Mouse (Mus musculus): ENCODE data around the gene Hmgb1. TPM values are rescaled to one million over a fixed set of nuclear protein-coding genes. Genes with fewer than 3 reads are reported as not detected.

Gene Hmgb1
- polyA plus RNA-seq, 1 experiment = 107 TPM

- Histone ChIP-seq H3K36me3 (ENCODE audit: control insufficient read depth, insufficient read depth, low read length) (peaks cover 85% of the 10 kb centered on the region), H3K4me3 (ENCODE audit: control insufficient read depth, insufficient read depth, low read length) (no peak overlapping the region), H3K27ac (ENCODE audit: control insufficient read depth, insufficient read depth, low read length) (no peak overlapping the region), H3K27me3 (ENCODE audit: control insufficient read depth, insufficient read depth, low read length) (no peaks in the 10 kb centered on the region), H3K4me1 (replicated peaks; ENCODE audit: control insufficient read depth, insufficient read depth, low read length) (peaks cover 12% of the 10 kb centered on the region)
- WGBS = 95% methylated on average over 1 of the region's 1 CpGs
- TF ChIP-seq POLR2A (IDR thresholded peaks at IDR 0.05; ENCODE audit: control insufficient read depth, extremely low read depth, insufficient read depth, low read length, poor library complexity) (no peak), CTCF (IDR thresholded peaks at IDR 0.05; ENCODE audit: borderline replicate concordance, control insufficient read depth, extremely low read depth, insufficient read depth, low read length, poor library complexity) (no peak)
- DNase-seq = no peak
Measured at GRCm38 (mm10) chr5:149198782-149199181, 14.5 kb upstream of the Hmgb1 start.

GRCm38 (mm10) chr5:149196611-149197010 is 12.3 kb upstream of the Hmgb1 start:
- 83% methylated on average over 1 of the region's 1 CpGs for WGBS
- TF ChIP-seq CTCF (IDR thresholded peaks at IDR 0.05; ENCODE audit: borderline replicate concordance, control insufficient read depth, extremely low read depth, insufficient read depth, low read length, poor library complexity) (no peak), POLR2A (IDR thresholded peaks at IDR 0.05; ENCODE audit: control insufficient read depth, extremely low read depth, insufficient read depth, low read length, poor library complexity) (no peak)
- H3K36me3 ChIP-seq (ENCODE audit: control insufficient read depth, insufficient read depth, low read length) = peaks cover 83% of the 10 kb centered on the region
- no peaks in the 10 kb centered on the region for H3K27me3 ChIP-seq (ENCODE audit: control insufficient read depth, insufficient read depth, low read length)
- no peak overlapping the region for H3K4me3 ChIP-seq (ENCODE audit: control insufficient read depth, insufficient read depth, low read length)
- no peak overlapping the region for H3K27ac ChIP-seq (ENCODE audit: control insufficient read depth, insufficient read depth, low read length)
- peaks cover 12% of the 10 kb centered on the region for H3K4me1 ChIP-seq (replicated peaks; ENCODE audit: control insufficient read depth, insufficient read depth, low read length)
- DNase-seq = no peak

GRCm38 (mm10) chr5:149190160-149190559 is 5.9 kb upstream of the Hmgb1 start:
- H3K27me3 ChIP-seq (ENCODE audit: control insufficient read depth, insufficient read depth, low read length) = no peaks in the 10 kb centered on the region
- DNase-seq = no peak
- peaks cover 60% of the 10 kb centered on the region for H3K36me3 ChIP-seq (ENCODE audit: control insufficient read depth, insufficient read depth, low read length)
- H3K4me3 ChIP-seq (ENCODE audit: control insufficient read depth, insufficient read depth, low read length) = no peak overlapping the region
- TF ChIP-seq CTCF (IDR thresholded peaks at IDR 0.05; ENCODE audit: borderline replicate concordance, control insufficient read depth, extremely low read depth, insufficient read depth, low read length, poor library complexity) = no peak
- no peak for TF ChIP-seq POLR2A (IDR thresholded peaks at IDR 0.05; ENCODE audit: control insufficient read depth, extremely low read depth, insufficient read depth, low read length, poor library complexity)
- peaks cover 7% of the 10 kb centered on the region; the same call in 1 of the 2 replicates for H3K4me1 ChIP-seq (replicated peaks; ENCODE audit: control insufficient read depth, insufficient read depth, low read length)
- WGBS = 100% methylated on average over 1 of the region's 1 CpGs
- H3K27ac ChIP-seq (ENCODE audit: control insufficient read depth, insufficient read depth, low read length) = no peak overlapping the region

- WGBS = 63% methylated on average over 3 of the region's 3 CpGs
- no peak overlapping the region for H3K4me3 ChIP-seq (ENCODE audit: control insufficient read depth, insufficient read depth, low read length)
Measured at GRCm38 (mm10) chr5:149185806-149186205, 1.5 kb upstream of the Hmgb1 start.

GRCm38 (mm10) chr5:149184844-149185186 is 526 bp upstream of the Hmgb1 start:
- under 1% methylated on average over 20 of the region's 20 CpGs for WGBS
- Histone ChIP-seq H3K4me1 (replicated peaks; ENCODE audit: control insufficient read depth, insufficient read depth, low read length) (peaks cover 3% of the 10 kb centered on the region), H3K36me3 (ENCODE audit: control insufficient read depth, insufficient read depth, low read length) (peaks cover 10% of the 10 kb centered on the region), H3K4me3 (ENCODE audit: control insufficient read depth, insufficient read depth, low read length) (peak overlapping the region; percentile 89), H3K27ac (ENCODE audit: control insufficient read depth, insufficient read depth, low read length) (peak overlapping the region; percentile 98), H3K27me3 (ENCODE audit: control insufficient read depth, insufficient read depth, low read length) (no peaks in the 10 kb centered on the region)
- DNase-seq = peak; percentile 69
- TF ChIP-seq POLR2A (IDR thresholded peaks at IDR 0.05; ENCODE audit: control insufficient read depth, extremely low read depth, insufficient read depth, low read length, poor library complexity) (no peak), CTCF (IDR thresholded peaks at IDR 0.05; ENCODE audit: borderline replicate concordance, control insufficient read depth, extremely low read depth, insufficient read depth, low read length, poor library complexity) (no peak)

More at GRCm38 (mm10) chr5:149185806-149186205, 1.5 kb upstream of the Hmgb1 start:
- Histone ChIP-seq H3K36me3 (ENCODE audit: control insufficient read depth, insufficient read depth, low read length) (peaks cover 19% of the 10 kb centered on the region), H3K27ac (ENCODE audit: control insufficient read depth, insufficient read depth, low read length) (no peak overlapping the region; the same call in 1 of the 2 replicates), H3K27me3 (ENCODE audit: control insufficient read depth, insufficient read depth, low read length) (no peaks in the 10 kb centered on the region), H3K4me1 (replicated peaks; ENCODE audit: control insufficient read depth, insufficient read depth, low read length) (peaks cover 3% of the 10 kb centered on the region)
- DNase-seq = no peak
- TF ChIP-seq CTCF (IDR thresholded peaks at IDR 0.05; ENCODE audit: borderline replicate concordance, control insufficient read depth, extremely low read depth, insufficient read depth, low read length, poor library complexity) = no peak
- TF ChIP-seq POLR2A (IDR thresholded peaks at IDR 0.05; ENCODE audit: control insufficient read depth, extremely low read depth, insufficient read depth, low read length, poor library complexity) = no peak

- Histone ChIP-seq H3K36me3 (ENCODE audit: control insufficient read depth, insufficient read depth, low read length) (no peaks in the 10 kb centered on the region; the same call in 1 of the 2 replicates), H3K27ac (ENCODE audit: control insufficient read depth, insufficient read depth, low read length) (peak overlapping the region; percentile 97), H3K4me1 (replicated peaks; ENCODE audit: control insufficient read depth, insufficient read depth, low read length) (peaks cover 3% of the 10 kb centered on the region), H3K27me3 (ENCODE audit: control insufficient read depth, insufficient read depth, low read length) (no peaks in the 10 kb centered on the region), H3K4me3 (ENCODE audit: control insufficient read depth, insufficient read depth, low read length) (peak overlapping the region; percentile 85)
- TF ChIP-seq CTCF (IDR thresholded peaks at IDR 0.05; ENCODE audit: borderline replicate concordance, control insufficient read depth, extremely low read depth, insufficient read depth, low read length, poor library complexity) = no peak
- TF ChIP-seq POLR2A (IDR thresholded peaks at IDR 0.05; ENCODE audit: control insufficient read depth, extremely low read depth, insufficient read depth, low read length, poor library complexity) = no peak
- 1% methylated on average over 13 of the region's 13 CpGs for WGBS
- no peak for DNase-seq
Measured at GRCm38 (mm10) chr5:149183721-149184103, 577 bp downstream of the Hmgb1 start.

- no peaks in the 10 kb centered on the region for H3K36me3 ChIP-seq (ENCODE audit: control insufficient read depth, insufficient read depth, low read length)
- WGBS = 15% methylated on average over 1 of the region's 1 CpGs
- peaks cover 3% of the 10 kb centered on the region for H3K4me1 ChIP-seq (replicated peaks; ENCODE audit: control insufficient read depth, insufficient read depth, low read length)
- TF ChIP-seq POLR2A (IDR thresholded peaks at IDR 0.05; ENCODE audit: control insufficient read depth, extremely low read depth, insufficient read depth, low read length, poor library complexity) = no peak
- no peak for TF ChIP-seq CTCF (IDR thresholded peaks at IDR 0.05; ENCODE audit: borderline replicate concordance, control insufficient read depth, extremely low read depth, insufficient read depth, low read length, poor library complexity)
- H3K4me3 ChIP-seq (ENCODE audit: control insufficient read depth, insufficient read depth, low read length) = no peak overlapping the region
- H3K27ac ChIP-seq (ENCODE audit: control insufficient read depth, insufficient read depth, low read length) = no peak overlapping the region; the same call in 1 of the 2 replicates
- H3K27me3 ChIP-seq (ENCODE audit: control insufficient read depth, insufficient read depth, low read length) = no peaks in the 10 kb centered on the region
- no peak for DNase-seq
Measured at GRCm38 (mm10) chr5:149183122-149183521, 1.2 kb downstream of the Hmgb1 start.

Measured in thymus, adult 2 months (tissue).